Mouse (Mus musculus) megakaryocyte, embryonic 14.5 days (primary cell): ENCODE results near the gene Tex19.2.

Source experiments
- FLI1 ChIP-seq: IDR thresholded peaks from 2 replicates; pipeline ENCODE4 v1.6.1; 2012; ENCODE audit warnings: low read length, inconsistent platforms, mixed read lengths
- GATA1 ChIP-seq: IDR thresholded peaks from 3 replicates; pipeline ENCODE4 v1.6.1; 2012; ENCODE audit warnings: mixed read lengths, low read length, inconsistent platforms, borderline replicate concordance

DNA sequence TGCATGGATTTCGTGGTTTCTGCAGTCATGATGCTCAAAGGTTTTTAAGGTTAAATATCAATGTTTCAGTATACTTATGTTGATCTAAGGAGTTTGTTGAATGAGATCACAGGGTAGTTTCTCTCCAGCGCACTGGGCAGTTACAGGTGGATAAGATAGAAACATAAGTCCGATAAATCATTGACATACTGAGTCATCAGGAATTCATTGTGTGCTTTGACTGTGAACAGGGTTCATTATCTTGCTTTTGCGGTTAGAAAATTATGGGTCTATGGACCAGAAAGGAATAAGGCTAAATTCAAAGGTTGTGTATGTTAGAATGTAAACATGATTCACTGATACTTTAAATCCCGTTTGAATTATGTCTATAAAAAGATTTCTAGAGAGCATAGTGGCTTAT is 33.3 kb downstream of the Tex19.2 start:
- TF ChIP-seq GATA1 (no peak), FLI1 (no peak)
